Mouse (Mus musculus): ENCODE measurements around the gene Sptbn1.
A peak's percentile ranks its signal among the peaks of the same experiment; 100 is the strongest.
"Not testable (repeated sequence)": the region's sequence is repeated elsewhere in the genome, so short reads cannot be mapped to it uniquely, and the experiment has no call there.

Sptbn1 gene

DNA sequence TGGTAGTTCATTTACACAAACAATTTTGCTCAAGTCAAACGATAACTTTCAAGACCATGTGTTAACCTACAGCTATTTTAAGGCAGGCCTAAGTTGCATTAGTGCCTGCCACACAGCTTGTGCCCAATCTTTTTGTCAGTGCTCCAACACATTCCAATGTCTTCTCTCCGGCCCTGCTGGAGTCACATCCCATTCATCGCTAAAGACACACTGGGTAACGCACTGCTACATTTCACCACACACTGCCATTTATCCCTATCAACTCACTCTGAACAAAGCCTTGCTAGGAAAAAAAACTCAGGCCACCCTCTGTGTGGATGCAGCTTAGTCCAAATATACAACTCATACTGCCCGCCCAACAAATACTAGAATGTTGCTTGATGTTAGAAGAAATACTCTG is 11.5 kb downstream of the Sptbn1 start:
- DNase-seq (ENCODE audit: extremely low spot score, low spot score): no peak

GRCm38 (mm10) chr11:30255211-30255610 is 12.8 kb downstream of the Sptbn1 start:
- DNase-seq (ENCODE audit: extremely low spot score, low spot score): not testable (repeated sequence)

DNA sequence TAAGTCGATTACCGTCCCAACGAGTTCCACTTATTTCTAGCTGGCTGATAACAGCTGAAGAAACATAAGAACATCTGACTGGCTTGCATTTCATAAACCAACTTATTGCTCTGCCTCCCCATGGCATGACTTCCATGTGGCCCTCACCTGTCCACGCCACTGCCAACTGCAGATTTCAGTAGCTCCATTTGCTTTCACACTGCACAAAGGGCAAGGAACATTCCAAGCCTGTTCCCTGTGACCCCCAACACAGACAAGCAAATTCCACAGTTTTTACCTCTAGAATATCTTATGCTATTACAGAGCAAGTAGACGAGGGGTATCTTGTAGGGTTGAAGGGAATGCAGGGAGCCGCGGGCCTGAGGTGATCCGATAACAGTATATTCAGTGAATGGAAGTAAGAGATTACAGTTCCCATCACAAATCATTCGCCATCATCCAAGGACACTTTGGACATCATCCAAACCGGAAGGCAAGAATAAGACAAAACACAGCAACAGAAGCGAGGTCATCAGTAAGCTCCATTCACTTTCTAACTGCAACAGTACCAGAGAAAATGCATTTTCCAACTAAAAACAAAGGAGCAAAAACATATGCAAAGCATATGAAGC is 16.6 kb downstream of the Sptbn1 start:
- no peak for DNase-seq (ENCODE audit: extremely low spot score, low spot score)

DNA sequence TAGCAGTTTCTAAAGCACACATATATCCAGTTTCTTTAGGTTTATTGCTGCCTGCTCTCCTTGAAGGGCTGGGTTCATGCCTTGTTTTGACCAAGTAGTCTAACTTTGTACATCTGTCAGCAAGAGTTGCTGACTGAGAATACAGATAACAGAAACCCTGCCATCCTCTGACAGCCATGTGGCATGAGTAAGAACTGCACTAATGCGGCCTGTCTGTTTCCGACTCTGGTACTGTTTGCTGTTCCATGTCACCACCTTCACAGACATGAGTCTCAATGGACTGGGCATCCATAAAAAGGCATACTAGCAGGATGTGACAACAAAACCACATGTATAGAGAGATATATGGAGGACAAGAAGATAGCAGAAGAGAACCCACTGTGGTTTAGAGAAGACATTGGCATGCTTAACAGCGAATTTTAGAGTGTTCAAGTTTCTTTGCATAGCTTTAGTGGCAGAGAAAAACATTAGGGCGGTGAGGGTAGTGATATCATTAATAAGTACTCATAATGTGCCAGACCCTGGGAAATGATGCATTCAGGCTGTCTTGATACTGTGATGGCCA is 18.4 kb downstream of the Sptbn1 start:
- DNase-seq (ENCODE audit: extremely low spot score, low spot score): no peak

DNA sequence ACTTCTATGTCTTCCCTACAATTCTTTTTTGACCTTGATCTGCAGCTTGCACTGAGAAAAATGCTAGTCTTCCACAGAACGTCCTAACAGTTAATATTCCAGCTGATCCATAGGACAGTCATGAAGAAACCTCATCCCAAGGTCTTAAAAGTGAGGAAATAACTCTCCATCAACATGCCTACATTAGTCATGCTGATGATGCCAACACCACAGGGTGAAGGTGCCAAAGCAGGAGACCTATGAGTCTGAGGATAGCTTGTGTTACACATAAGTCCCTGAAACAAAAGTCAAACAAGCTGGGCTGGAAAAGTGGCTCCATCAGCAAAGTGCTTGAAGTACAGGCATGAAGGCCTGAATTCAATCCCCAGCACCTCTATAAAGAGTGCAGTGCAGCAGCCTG is 20.9 kb downstream of the Sptbn1 start:
- no peak for DNase-seq (ENCODE audit: extremely low spot score, low spot score)

GRCm38 (mm10) chr11:30246161-30246560 is 21.8 kb downstream of the Sptbn1 start:
- DNase-seq (ENCODE audit: extremely low spot score, low spot score): no peak

DNA sequence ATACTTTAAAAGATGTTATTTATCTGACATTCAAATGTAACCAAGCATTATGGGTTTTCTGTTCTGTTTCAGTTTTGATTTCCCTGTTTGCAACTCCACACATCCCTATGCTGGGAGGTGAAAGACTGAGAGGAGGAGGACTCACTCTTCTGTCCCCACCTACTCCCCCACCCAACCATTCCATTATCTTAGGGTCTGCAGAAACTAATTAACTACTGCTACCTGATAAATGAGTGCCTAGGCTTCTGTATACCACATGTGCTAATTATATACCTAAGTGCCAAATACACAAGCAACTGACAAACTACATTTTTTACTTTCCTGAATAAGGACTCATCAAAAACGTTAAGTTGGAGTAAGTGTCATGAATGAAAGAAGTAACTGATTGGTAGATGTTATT is 23.8 kb downstream of the Sptbn1 start:
- DNase-seq (ENCODE audit: extremely low spot score, low spot score): no peak

DNA sequence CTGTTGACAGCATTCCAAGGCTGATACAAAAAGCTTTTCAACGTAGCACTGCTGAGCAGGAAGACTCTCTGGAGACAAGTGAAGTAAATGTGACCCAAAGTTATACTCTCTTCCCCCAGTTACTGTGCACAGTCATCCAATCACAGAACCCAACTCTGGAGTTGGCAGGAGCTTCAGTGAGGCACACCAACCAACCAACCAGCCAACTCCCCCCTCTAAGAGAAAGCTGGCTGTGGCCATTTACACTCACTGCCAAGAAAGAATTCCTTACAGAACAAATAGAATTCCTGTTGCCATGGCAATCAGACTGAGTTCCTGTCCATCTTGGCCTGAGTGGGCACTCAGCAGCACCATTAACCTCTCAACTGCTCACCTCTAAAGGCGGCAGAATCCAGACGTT is 24.4 kb downstream of the Sptbn1 start:
- no peak for DNase-seq (ENCODE audit: extremely low spot score, low spot score)

GRCm38 (mm10) chr11:30240861-30241260 is 27.1 kb downstream of the Sptbn1 start:
- no peak for DNase-seq (ENCODE audit: extremely low spot score, low spot score)

- no peak for DNase-seq (ENCODE audit: extremely low spot score, low spot score)
Observed at GRCm38 (mm10) chr11:30237960-30238359, 30.0 kb downstream of the Sptbn1 start.

DNA sequence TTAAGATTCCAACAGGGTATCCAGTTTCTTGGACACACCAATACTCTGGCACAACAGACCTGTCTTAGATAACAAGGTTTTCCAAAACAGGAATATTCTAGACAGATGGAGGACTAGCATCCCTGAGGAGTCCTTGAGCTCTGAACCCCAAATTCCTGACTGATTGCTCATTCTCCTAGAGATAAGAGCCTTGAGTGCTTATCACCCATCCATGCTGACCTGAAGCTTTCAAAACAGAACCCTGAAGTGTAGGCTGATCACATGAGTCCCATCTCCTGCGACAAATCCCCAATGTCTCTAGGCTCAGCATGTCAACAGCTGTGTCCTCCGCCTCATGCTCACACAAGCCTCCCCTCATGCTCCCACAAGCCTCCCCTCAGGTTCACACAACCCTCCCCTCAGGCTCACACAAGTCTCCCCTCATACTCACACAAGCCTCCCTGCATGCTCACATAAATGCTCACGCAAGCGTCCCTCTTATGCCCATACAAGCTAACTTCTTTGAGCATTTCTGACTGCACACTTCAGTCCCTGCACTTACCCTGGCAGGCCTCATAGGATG is 31.2 kb downstream of the Sptbn1 start:
- no peak for DNase-seq (ENCODE audit: extremely low spot score, low spot score)

- no peak for DNase-seq (ENCODE audit: extremely low spot score, low spot score)
Observed at GRCm38 (mm10) chr11:30235666-30236065, 32.3 kb downstream of the Sptbn1 start.

- DNase-seq (ENCODE audit: extremely low spot score, low spot score): no peak
Observed at GRCm38 (mm10) chr11:30235218-30235617, 32.8 kb downstream of the Sptbn1 start.

DNA sequence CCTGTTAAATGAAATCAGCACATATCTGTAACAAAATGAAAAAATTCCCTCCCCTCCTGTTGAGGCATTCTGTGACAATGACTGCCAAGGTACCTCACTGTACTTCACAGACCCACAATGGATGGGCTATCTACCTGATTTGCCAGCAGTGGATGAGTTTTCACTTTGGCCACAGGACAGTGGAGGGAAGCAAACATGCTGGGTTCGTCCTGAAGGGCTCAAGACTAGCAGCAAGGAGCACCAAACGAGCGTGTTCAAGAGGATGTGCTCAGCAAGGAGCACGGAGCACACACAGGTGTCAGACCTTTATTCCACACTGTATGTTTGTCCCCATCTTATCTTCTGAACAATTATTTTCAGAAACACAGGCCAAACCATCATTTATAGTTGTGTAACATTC is 34.0 kb downstream of the Sptbn1 start:
- no peak for DNase-seq (ENCODE audit: extremely low spot score, low spot score)

GRCm38 (mm10) chr11:30232082-30232481 is 35.9 kb downstream of the Sptbn1 start:
- DNase-seq (ENCODE audit: extremely low spot score, low spot score): no peak

DNA sequence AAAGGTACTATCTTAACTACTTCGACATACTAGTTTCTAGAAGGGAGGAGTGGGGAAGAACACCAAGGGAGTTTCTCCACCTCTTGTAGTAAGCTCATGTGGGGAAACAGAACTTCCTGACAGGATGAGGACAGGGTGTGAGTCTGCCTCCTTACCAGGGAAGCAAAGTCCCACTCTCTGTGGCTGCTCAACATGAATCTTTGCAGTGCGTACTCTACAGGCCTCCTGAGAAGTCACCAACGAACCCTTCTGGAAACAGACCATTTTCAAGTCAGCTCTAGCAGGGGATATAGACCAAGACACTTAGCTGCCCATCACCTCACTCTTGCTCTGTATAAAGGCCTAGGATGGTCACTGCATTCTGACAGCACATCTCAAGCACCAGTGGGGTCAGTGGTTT is 36.6 kb downstream of the Sptbn1 start:
- peak; percentile 6 for DNase-seq (ENCODE audit: extremely low spot score, low spot score)

DNA sequence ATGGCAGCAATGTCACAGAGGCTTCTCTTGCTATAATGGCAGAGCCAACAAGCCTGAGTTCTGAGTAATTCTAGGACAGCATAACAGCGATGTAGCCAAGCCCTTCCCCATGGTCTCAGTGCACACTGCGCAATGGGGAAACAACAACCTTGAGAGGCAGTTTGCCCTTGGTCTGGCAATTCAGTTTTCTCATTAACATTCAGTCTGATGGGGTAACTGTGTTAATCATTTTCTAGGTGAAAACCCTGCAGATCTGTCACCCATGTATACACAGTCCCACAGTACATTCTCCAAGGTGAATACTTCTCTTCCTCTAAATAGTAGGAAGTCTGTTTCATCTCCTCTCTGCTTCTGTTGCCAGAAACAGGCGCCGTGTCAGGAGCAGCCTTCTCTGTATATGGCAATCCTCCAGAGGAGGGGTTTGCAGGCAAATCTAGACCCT is 37.6 kb downstream of the Sptbn1 start:
- peak; percentile 4 for DNase-seq (ENCODE audit: extremely low spot score, low spot score)

GRCm38 (mm10) chr11:30226756-30227155 is 41.2 kb downstream of the Sptbn1 start:
- no peak for DNase-seq (ENCODE audit: extremely low spot score, low spot score)

DNA sequence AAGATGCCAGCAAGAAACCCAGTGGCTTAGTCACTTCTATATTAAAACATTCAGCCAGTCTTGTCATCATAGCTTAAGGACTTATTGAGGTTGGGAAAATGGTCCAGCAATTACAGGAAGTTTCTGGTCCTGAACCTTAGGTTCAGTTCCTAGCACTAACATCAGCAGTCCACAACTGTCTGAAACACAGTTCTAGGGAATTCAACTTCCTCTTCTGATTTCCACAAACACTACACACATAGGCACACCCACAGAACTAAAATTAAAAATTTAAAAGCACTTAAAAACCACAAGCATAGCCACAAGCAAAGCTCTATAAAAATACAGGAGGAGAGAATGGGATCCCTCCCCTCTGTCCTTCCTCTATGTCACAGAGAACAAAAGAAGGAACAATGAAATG is 43.4 kb downstream of the Sptbn1 start:
- no peak for DNase-seq (ENCODE audit: extremely low spot score, low spot score)

DNA sequence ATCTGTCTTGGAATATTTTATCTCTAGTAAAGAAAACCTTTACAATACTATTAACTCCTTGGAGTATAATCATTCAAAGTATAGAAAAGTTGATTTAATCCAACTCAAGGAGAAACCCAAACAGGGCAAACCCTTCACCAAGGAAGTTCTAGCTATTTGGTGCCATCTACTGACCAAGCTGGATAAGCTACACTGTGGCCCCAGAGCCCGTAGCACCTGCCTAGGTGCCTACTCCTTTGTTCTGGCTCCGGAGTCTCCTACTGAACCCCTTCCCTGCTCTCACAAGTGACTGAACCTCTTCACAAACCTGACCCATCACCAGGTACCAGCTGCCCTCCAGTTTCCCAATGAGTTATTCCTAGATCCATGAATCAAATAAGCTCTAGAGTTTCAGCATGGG is 45.3 kb downstream of the Sptbn1 start:
- no peak for DNase-seq (ENCODE audit: extremely low spot score, low spot score)

DNA sequence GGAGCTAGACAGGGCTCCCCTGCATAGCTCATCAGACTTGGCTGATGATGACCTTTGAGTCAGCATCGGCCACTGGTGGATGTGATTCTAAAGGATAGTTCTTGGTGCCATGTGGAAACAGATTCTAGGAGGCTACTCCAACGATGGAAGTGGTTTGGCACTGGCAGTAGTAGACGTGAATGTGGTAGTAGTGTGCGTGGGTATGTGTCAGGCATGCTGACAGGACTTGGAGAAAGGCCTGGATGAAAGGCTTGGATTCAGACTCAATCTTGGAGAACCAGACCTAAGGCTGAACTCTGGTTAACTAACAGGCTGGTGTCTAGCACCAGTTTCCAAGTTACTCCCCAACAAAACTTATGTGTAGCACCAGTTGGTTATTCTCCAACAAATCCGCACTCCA is 46.9 kb downstream of the Sptbn1 start:
- no peak for DNase-seq (ENCODE audit: extremely low spot score, low spot score)

GRCm38 (mm10) chr11:30218386-30218785 is 49.6 kb downstream of the Sptbn1 start:
- no peak for DNase-seq (ENCODE audit: extremely low spot score, low spot score)

DNA sequence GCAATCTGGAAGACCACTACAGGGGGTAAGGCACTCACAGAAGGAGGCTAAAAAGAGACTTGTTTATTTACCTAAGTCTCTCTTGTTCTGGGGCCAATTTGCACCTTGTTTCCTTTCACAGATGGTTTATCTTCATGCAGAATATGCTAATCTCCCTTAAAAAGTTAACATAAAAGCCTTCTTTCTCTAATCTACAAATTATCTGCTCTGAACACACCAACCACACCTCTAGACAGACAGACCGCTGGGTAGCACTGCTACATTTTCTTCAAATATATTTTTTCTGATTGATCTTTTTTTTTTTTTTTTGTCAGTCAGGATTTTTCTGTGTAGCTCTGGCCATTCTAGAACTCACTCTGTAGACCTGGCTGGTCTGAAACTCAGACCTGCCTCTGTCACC is 50.5 kb downstream of the Sptbn1 start:
- no peak for DNase-seq (ENCODE audit: extremely low spot score, low spot score)
